Mouse (Mus musculus): ENCODE data around the gene Gm7029. TPM values are rescaled to one million over a fixed set of nuclear protein-coding genes. Genes with fewer than 3 reads are reported as not detected.
"Not testable (repeated sequence)": the region's sequence is repeated elsewhere in the genome, so short reads cannot be mapped to it uniquely, and the experiment has no call there.

Gene Gm7029
- total and polyA plus RNA-seq, 3 experiments, result not detected

GRCm38 (mm10) chr17:33890533-33891059 lies 17.0 kb downstream of the Gm7029 start, which contains the start of gene Kifc1:
Kifc1 (minus strand) TSS chr17:33890661.
- Histone ChIP-seq H3K79me2 (replicated peaks; ENCODE audit: control insufficient read depth, insufficient read depth, low read length) (no peaks in the 10 kb centered on the region), H3K27ac (no peak within 1 kb of the TSS), H3K27me3 (ENCODE audit: control insufficient read depth, insufficient read depth, low read length) (no peaks in the 10 kb centered on the region), H3K4me1 (ENCODE audit: control insufficient read depth, insufficient read depth, low read length) (no peaks in the 10 kb centered on the region), H3K4me3 (peak within 1 kb of the TSS; percentile 61), H3K9ac (ENCODE audit: low read depth, low read length) (peak within 1 kb of the TSS; percentile 53), H3K36me3 (ENCODE audit: control insufficient read depth, insufficient read depth, low read length) (no peaks in the 10 kb centered on the region)
- 1% methylated on average over 49 of the region's 49 CpGs for WGBS
- intact Hi-C loops (cut with DNase I), result no loop called here
- TF ChIP-seq CTCF (IDR thresholded peaks at IDR 0.05), result peak; percentile 88
- no peak for TF ChIP-seq POLR2A (IDR thresholded peaks at IDR 0.05; ENCODE audit: insufficient read depth, low read depth, low read length)
- peak; percentile 56; the same call in 1 of the 2 replicates for TF ChIP-seq EP300 (IDR thresholded peaks at IDR 0.05; ENCODE audit: insufficient read depth, low read depth, low read length)
- DNase-seq, result peak; percentile 98 to 100

- H3K4me3 ChIP-seq, result no peak overlapping the region
- intact Hi-C loops (cut with DNase I), result no loop called here
- 48% methylated on average over 2 of the region's 2 CpGs for WGBS
- no peaks in the 10 kb centered on the region for H3K4me1 ChIP-seq (ENCODE audit: control insufficient read depth, insufficient read depth, low read length)
- H3K36me3 ChIP-seq (ENCODE audit: control insufficient read depth, insufficient read depth, low read length), result no peaks in the 10 kb centered on the region
- H3K27me3 ChIP-seq (ENCODE audit: control insufficient read depth, insufficient read depth, low read length), result no peaks in the 10 kb centered on the region
- DNase-seq, result no peak
- H3K27ac ChIP-seq, result no peak overlapping the region
- no peak for TF ChIP-seq CTCF (IDR thresholded peaks at IDR 0.05)
- TF ChIP-seq POLR2A (IDR thresholded peaks at IDR 0.05; ENCODE audit: insufficient read depth, low read depth, low read length), result no peak
- no peak for TF ChIP-seq EP300 (IDR thresholded peaks at IDR 0.05; ENCODE audit: insufficient read depth, low read depth, low read length)
- H3K79me2 ChIP-seq (replicated peaks; ENCODE audit: control insufficient read depth, insufficient read depth, low read length), result no peaks in the 10 kb centered on the region
- no peak overlapping the region for H3K9ac ChIP-seq (ENCODE audit: low read depth, low read length)
These were observed 17.7 kb downstream of the Gm7029 start for GRCm38 (mm10) chr17:33891357-33891756.

GRCm38 (mm10) chr17:33891892-33892291 lies 18.3 kb downstream of the Gm7029 start:
- H3K36me3 ChIP-seq (ENCODE audit: control insufficient read depth, insufficient read depth, low read length); H3K4me1 ChIP-seq (ENCODE audit: control insufficient read depth, insufficient read depth, low read length); H3K79me2 ChIP-seq (replicated peaks; ENCODE audit: control insufficient read depth, insufficient read depth, low read length); H3K9ac ChIP-seq (ENCODE audit: low read depth, low read length); DNase-seq; H3K4me3 ChIP-seq; H3K27ac ChIP-seq; H3K27me3 ChIP-seq (ENCODE audit: control insufficient read depth, insufficient read depth, low read length); intact Hi-C loops (cut with DNase I): not testable (repeated sequence)
- TF ChIP-seq CTCF (IDR thresholded peaks at IDR 0.05), result peak; percentile 52
- 64% methylated on average over 6 of the region's 6 CpGs for WGBS

- no peaks in the 10 kb centered on the region for H3K27me3 ChIP-seq (ENCODE audit: control insufficient read depth, insufficient read depth, low read length)
- WGBS, result 38% methylated on average over 7 of the region's 7 CpGs
- no peak overlapping the region for H3K4me3 ChIP-seq
- DNase-seq, result no peak
- H3K9ac ChIP-seq (ENCODE audit: low read depth, low read length), result no peak overlapping the region
- no peaks in the 10 kb centered on the region for H3K4me1 ChIP-seq (ENCODE audit: control insufficient read depth, insufficient read depth, low read length)
- no peak for TF ChIP-seq POLR2A (IDR thresholded peaks at IDR 0.05; ENCODE audit: insufficient read depth, low read depth, low read length)
- no peak for TF ChIP-seq CTCF (IDR thresholded peaks at IDR 0.05)
- no peak for TF ChIP-seq EP300 (IDR thresholded peaks at IDR 0.05; ENCODE audit: insufficient read depth, low read depth, low read length)
- intact Hi-C loops (cut with DNase I), result no loop called here
- no peaks in the 10 kb centered on the region for H3K36me3 ChIP-seq (ENCODE audit: control insufficient read depth, insufficient read depth, low read length)
- H3K27ac ChIP-seq, result no peak overlapping the region
- no peaks in the 10 kb centered on the region for H3K79me2 ChIP-seq (replicated peaks; ENCODE audit: control insufficient read depth, insufficient read depth, low read length)
These were observed 18.8 kb downstream of the Gm7029 start for GRCm38 (mm10) chr17:33892429-33892828.

- H3K4me1 ChIP-seq (ENCODE audit: control insufficient read depth, insufficient read depth, low read length); H3K79me2 ChIP-seq (replicated peaks; ENCODE audit: control insufficient read depth, insufficient read depth, low read length); H3K27me3 ChIP-seq (ENCODE audit: control insufficient read depth, insufficient read depth, low read length); DNase-seq; intact Hi-C loops (cut with DNase I); H3K9ac ChIP-seq (ENCODE audit: low read depth, low read length); H3K36me3 ChIP-seq (ENCODE audit: control insufficient read depth, insufficient read depth, low read length); H3K27ac ChIP-seq; H3K4me3 ChIP-seq: not testable (repeated sequence)
- WGBS, result 81% methylated on average over 4 of the region's 4 CpGs
These were observed 19.4 kb downstream of the Gm7029 start for GRCm38 (mm10) chr17:33893011-33893410.

GRCm38 (mm10) chr17:33897114-33897794 lies 23.6 kb downstream of the Gm7029 start:
- H3K36me3 ChIP-seq (ENCODE audit: control insufficient read depth, insufficient read depth, low read length), result no peaks in the 10 kb centered on the region
- 38% methylated on average over 6 of the region's 6 CpGs for WGBS
- TF ChIP-seq EP300 (IDR thresholded peaks at IDR 0.05; ENCODE audit: insufficient read depth, low read depth, low read length) (0 out of 2 replicates have a peak, but pooled peaks have one; percentile 22), CTCF (IDR thresholded peaks at IDR 0.05) (peak; percentile 75), POLR2A (IDR thresholded peaks at IDR 0.05; ENCODE audit: insufficient read depth, low read depth, low read length) (no peak)
- no peak overlapping the region for H3K9ac ChIP-seq (ENCODE audit: low read depth, low read length)
- H3K27ac ChIP-seq, result no peak overlapping the region
- no peak overlapping the region for H3K4me3 ChIP-seq
- no peaks in the 10 kb centered on the region for H3K79me2 ChIP-seq (replicated peaks; ENCODE audit: control insufficient read depth, insufficient read depth, low read length)
- H3K27me3 ChIP-seq (ENCODE audit: control insufficient read depth, insufficient read depth, low read length), result no peaks in the 10 kb centered on the region
- H3K4me1 ChIP-seq (ENCODE audit: control insufficient read depth, insufficient read depth, low read length), result no peaks in the 10 kb centered on the region; the same call in 1 of the 2 replicates
- intact Hi-C loops (cut with DNase I), result loop anchor here (2.0 to 5.0 kb wide), 2 partner anchors 24 to 85 kb away; no protein-coding TSS in a partner anchor
- DNase-seq, result no peak

- H3K4me3 ChIP-seq, result not testable (repeated sequence)
These were observed 24.6 kb downstream of the Gm7029 start for GRCm38 (mm10) chr17:33898193-33898592.

More at GRCm38 (mm10) chr17:33898193-33898592, 24.6 kb downstream of the Gm7029 start:
- H3K79me2 ChIP-seq (replicated peaks; ENCODE audit: control insufficient read depth, insufficient read depth, low read length); H3K4me1 ChIP-seq (ENCODE audit: control insufficient read depth, insufficient read depth, low read length); H3K27ac ChIP-seq; DNase-seq; H3K9ac ChIP-seq (ENCODE audit: low read depth, low read length); H3K36me3 ChIP-seq (ENCODE audit: control insufficient read depth, insufficient read depth, low read length); H3K27me3 ChIP-seq (ENCODE audit: control insufficient read depth, insufficient read depth, low read length): not testable (repeated sequence)
- intact Hi-C loops (cut with DNase I), result loop anchor here (5.0 kb wide), 1 partner anchor 84 kb away; no protein-coding TSS in a partner anchor
- WGBS, result 67% methylated on average over 4 of the region's 4 CpGs
